Mouse (Mus musculus) heart, adult 2 months (tissue): Measurements from ENCODE around the gene Ccl6.

Experiments
- CTCF ChIP-seq: fragments of 200-600 bp; IDR thresholded peaks from 2 replicates; pipeline ENCODE4 v1.8.1; 2022; ENCODE audit warnings: antibody characterized with exemption, mild to moderate bottlenecking, moderate library complexity
- POLR2A ChIP-seq: fragments of 200-500 bp; IDR thresholded peaks from 2 replicates; pipeline ENCODE4 v1.6.1; 2011; ENCODE audit warnings: mild to moderate bottlenecking, low read depth, low read length, control low read depth; ENCODE audit not compliant: insufficient read depth

- TF ChIP-seq CTCF (no peak), POLR2A (no peak)
These were observed 10.5 kb upstream of the Ccl6 start for GRCm38 (mm10) chr11:83603399-83603798.
